Mouse (Mus musculus) G1E (cell line): ENCODE results near the gene 4933424G06Rik.

Experiments
- CTCF ChIP-seq: IDR thresholded peaks from 2 replicates; pipeline ENCODE4 v1.5.1; 2012; ENCODE audit warnings: low read depth, low read length, inconsistent platforms, mixed read lengths
- GATA1 ChIP-seq: IDR thresholded peaks from 2 replicates; pipeline ENCODE4 v1.6.1; 2012; ENCODE audit warnings: borderline replicate concordance, low read length, inconsistent platforms, mixed read lengths
- TAL1 ChIP-seq: conservative IDR thresholded peaks from 2 replicates; pipeline ENCODE4 v1.6.1; 2012; ENCODE audit warnings: low read depth, low read length, inconsistent platforms, mixed read lengths

GRCm38 (mm10) chr1:36739231-36739630, 29.3 kb downstream of the 4933424G06Rik start:
- no peak for TF ChIP-seq CTCF
- no peak for TF ChIP-seq TAL1
- no peak for TF ChIP-seq GATA1
